Mouse (Mus musculus): ENCODE measurements around the gene Brd4. TPM values are rescaled to one million over a fixed set of nuclear protein-coding genes. Genes with fewer than 3 reads are reported as not detected.
"Not testable (repeated sequence)": the region's sequence is repeated elsewhere in the genome, so short reads cannot be mapped to it uniquely, and the experiment has no call there.

Brd4 gene
- total RNA-seq, 2 experiments from 2014 or later: 107 to 108 TPM

DNA sequence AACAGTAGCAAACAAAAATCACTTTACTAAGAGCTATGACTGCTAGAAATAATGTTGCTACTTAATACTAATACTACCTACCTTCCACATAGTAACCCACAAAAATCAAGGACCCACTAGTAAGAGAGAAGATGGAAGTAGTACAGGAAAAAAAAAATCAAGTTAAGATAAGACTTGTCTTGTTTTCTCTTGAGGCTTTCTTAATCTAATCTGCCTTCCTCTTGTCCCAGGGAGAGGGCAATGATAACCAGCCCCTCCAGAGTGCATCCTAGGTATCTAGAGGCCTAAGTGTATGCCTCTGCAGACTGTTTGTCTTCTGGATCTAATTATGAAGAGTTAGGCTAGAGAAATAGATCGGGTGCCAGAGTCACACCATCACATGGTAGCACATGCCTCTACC is 45.9 kb downstream of the Brd4 start:
- DNase-seq (ENCODE audit: low spot score in 2 of 2): no peak

DNA sequence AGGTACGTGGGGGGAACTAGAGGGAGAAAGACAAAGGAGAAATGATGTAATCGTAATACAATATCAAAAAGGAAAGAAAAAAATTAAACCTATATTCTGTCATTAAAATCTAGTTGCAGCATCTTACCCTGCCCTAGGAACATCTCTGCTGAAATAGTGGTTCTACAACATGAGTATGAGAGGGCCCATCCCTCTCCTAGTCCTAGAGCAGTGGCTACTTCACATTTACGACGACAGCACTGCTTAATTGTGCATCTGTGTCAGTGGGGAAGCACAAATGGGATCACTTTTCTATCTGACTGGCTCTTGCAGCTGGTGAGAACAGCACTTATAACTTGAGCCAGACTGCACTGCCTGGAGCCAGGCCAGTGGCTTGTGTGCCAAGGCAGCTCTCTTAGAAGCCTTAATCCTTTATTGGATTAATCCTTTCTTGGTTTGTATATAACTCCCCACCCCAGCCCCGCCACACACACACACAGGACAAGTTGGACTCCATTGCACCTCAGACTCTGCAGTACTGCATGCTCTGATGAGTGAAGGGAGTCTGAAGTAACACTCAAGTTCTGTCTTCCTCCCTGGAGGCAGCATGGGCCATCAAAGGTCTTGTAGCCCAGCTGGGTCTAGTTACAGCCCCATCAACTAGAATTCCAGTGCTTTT is 48.9 kb downstream of the Brd4 start:
- peak; percentile 30 to 62 for DNase-seq (ENCODE audit: low spot score in 2 of 2)

DNA sequence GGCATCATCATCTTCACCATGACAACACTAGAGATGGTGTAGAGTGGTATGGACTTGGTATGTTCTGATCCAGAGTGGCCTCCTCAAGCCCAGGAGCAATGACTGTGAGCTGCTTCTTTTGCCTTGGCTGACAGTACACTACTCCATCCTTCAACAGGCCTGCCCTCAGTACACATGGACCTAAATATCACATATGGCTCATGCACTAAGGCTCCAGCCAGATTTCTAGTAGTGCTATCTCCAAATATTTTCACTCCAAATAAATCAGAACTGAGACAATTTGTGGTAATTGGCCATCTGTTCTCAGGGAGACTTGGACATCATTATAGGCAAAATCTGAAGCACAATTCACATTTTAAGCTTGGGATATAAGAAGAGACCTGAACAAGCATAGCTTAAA is 51.3 kb downstream of the Brd4 start:
- no peak for DNase-seq (ENCODE audit: low spot score in 2 of 2)

GRCm38 (mm10) chr17:32229256-32229655 is 55.3 kb downstream of the Brd4 start:
- DNase-seq (ENCODE audit: low spot score in 2 of 2): no peak

GRCm38 (mm10) chr17:32220873-32221272 is 63.6 kb downstream of the Brd4 start:
- no peak for DNase-seq (ENCODE audit: low spot score in 2 of 2)

GRCm38 (mm10) chr17:32215587-32215986 is 68.9 kb downstream of the Brd4 start:
- DNase-seq (ENCODE audit: low spot score in 2 of 2): not testable (repeated sequence)

- not testable (repeated sequence) for DNase-seq (ENCODE audit: low spot score in 2 of 2)
Observed at GRCm38 (mm10) chr17:32211554-32211953, 73.0 kb downstream of the Brd4 start.

DNA sequence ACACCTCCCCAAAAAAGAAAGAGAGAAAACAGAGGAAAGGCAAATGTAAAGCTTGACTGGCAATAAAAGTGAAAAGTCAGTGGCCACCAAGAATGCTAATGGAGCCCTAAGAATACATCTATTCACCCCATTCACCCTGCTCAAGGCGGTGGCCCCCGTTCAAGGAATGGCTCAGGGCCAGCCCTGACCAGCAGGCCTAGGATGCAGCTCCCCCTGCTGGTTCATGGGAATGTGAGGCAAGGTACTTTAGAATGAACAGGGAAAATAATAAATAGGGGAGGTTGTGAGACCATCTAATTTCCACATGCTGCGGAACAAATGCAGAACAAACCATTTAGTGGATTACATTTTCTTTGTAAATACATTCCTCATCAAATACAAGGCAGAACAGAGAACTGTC is 74.8 kb downstream of the Brd4 start:
- peak; percentile 61 to 69 for DNase-seq (ENCODE audit: low spot score in 2 of 2)

GRCm38 (mm10) chr17:32209144-32209543 is 75.4 kb downstream of the Brd4 start:
- DNase-seq (ENCODE audit: low spot score in 2 of 2): no peak

GRCm38 (mm10) chr17:32207586-32208245 is 76.8 kb downstream of the Brd4 start:
- peak; percentile 16 to 32 for DNase-seq (ENCODE audit: low spot score in 2 of 2)

- DNase-seq (ENCODE audit: low spot score in 2 of 2): no peak
Observed at GRCm38 (mm10) chr17:32205345-32205744, 79.2 kb downstream of the Brd4 start.

GRCm38 (mm10) chr17:32202972-32203371 is 81.5 kb downstream of the Brd4 start:
- no peak for DNase-seq (ENCODE audit: low spot score in 2 of 2)

DNA sequence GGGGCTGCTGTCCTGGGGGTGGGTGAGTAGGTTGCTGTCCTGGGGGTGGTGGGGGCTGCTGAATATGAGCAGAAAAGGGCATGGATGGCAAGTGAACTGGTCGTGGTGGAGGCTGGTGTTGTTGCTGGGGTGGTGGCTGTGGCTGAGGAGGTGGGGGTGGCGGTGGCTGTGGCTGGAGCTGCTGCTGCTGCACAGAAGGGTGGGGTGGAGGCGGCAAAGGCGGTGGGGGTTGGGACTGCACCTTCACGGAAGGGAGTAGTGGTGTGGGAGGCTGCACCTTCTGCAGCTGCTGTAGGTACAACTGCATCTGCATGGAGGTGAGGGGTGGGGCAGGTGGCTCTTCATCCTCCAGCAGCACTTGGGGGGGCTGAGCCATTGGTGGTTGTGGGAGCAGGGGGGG is 83.4 kb downstream of the Brd4 start:
- DNase-seq (ENCODE audit: low spot score in 2 of 2): no peak

GRCm38 (mm10) chr17:32199796-32200195 is 84.7 kb downstream of the Brd4 start:
- DNase-seq (ENCODE audit: low spot score in 2 of 2): no peak

- no peak for DNase-seq (ENCODE audit: low spot score in 2 of 2)
Observed at GRCm38 (mm10) chr17:32197156-32197555, 87.4 kb downstream of the Brd4 start.

DNA sequence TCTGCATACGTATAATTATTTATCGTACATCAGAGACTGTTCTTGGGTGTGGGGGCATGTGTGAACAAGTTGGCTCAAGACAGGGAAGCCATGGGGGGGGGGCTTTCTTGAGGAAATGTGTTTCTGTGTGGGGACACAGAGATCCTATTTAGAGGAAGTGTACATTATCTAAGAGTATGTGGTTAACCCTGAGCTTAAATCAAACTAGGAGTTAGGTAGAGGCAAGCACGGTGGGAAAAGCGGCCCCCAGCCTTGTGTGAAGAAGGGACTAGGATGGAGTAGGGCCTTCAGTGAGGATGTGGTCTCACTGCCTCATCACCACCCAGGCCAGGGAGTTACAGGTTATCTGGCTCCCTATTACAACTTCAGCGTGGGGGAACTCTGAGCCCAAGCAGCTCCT is 88.8 kb downstream of the Brd4 start:
- no peak for DNase-seq (ENCODE audit: low spot score in 2 of 2)

DNA sequence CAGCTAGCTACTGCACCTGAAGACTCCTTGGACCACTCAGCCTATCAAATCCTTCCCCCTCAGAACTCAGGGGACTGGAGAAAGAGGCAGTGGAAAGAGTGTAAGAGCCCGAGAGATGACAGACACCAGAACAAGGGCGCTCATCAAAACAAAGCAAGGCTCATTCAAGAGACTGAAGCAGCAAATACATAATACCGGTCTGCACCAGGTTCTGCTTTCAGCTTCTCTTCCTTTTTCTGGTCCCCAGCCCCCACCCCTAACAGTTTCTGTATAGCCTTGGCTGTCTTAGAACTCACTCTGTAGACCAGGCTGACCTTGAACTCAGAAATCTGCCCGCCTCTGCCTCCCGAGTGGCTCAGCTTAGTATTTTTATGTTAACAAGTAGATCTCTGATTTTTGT is 91.5 kb downstream of the Brd4 start:
- no peak for DNase-seq (ENCODE audit: low spot score in 2 of 2)

- no peak for DNase-seq (ENCODE audit: low spot score in 2 of 2)
Observed at GRCm38 (mm10) chr17:32189850-32190249, 94.7 kb downstream of the Brd4 start.

DNA sequence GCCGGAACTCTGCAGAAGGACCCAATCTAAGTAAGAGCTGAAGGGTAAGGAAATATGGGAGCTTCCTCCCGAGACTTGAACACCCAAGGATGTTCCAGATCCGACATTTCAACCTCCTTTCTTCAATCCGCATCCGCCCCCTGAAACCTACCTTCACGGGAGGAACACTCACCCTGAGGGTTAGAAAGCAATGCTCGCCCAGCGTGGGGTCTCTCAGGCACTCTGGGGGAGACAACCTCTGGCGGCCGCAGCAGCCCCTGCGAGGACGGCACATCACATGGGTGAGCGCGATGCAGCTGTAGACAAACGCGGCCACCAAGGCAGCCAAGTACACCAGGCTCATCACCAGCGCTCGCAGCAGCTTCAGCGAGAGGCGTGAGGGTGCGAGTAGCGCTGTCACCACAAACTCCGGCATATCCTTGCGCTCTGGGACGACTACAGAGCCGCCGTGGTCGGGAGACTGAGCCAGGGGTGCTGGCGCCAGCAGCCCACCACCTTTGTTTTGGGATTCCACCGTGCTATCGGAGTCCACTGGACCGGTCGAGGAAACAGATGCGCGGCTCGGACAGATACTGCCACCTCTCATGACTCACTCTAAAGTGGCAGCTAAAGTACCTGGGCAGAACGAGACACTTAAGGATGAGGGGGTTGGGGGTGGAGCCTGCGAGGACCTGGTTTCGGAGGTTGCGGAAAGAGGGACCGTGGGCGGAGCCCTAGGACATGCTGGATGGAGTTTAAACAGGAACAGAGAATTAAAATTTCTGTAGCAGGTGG is 95.5 kb downstream of the Brd4 start, which contains the start of gene Ephx3:
Gene Ephx3 (minus strand): TSS at position 687 of the 774 bp plus-strand sequence.
- no peak for DNase-seq (ENCODE audit: low spot score in 2 of 2)

DNA sequence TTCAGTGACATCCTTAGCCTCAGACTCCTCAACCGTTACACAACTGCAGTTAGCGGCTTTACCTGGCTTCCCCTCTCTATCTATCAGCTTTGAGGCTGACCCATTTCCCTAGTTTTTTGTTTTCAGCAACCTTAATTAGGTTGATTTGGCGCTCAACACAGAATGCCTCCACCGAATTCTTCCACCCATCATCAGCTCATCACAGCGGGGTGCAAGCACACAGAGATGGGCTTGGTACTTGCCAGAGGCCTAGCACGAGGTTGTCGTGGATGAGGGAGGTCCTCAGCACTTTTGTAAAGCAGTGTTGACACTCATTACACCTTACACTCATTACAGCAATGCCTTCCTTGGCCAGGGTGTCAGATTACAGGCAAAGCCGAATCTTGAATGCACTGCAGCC is 101.5 kb downstream of the Brd4 start:
- DNase-seq (ENCODE audit: low spot score in 2 of 2): no peak

- no peak for DNase-seq (ENCODE audit: low spot score in 2 of 2)
Observed at GRCm38 (mm10) chr17:32179621-32180491, 104.7 kb downstream of the Brd4 start.

All from left cerebral cortex, adult 18-20 months (tissue).